Mouse (Mus musculus): ENCODE data around the gene Maml3.

DNA sequence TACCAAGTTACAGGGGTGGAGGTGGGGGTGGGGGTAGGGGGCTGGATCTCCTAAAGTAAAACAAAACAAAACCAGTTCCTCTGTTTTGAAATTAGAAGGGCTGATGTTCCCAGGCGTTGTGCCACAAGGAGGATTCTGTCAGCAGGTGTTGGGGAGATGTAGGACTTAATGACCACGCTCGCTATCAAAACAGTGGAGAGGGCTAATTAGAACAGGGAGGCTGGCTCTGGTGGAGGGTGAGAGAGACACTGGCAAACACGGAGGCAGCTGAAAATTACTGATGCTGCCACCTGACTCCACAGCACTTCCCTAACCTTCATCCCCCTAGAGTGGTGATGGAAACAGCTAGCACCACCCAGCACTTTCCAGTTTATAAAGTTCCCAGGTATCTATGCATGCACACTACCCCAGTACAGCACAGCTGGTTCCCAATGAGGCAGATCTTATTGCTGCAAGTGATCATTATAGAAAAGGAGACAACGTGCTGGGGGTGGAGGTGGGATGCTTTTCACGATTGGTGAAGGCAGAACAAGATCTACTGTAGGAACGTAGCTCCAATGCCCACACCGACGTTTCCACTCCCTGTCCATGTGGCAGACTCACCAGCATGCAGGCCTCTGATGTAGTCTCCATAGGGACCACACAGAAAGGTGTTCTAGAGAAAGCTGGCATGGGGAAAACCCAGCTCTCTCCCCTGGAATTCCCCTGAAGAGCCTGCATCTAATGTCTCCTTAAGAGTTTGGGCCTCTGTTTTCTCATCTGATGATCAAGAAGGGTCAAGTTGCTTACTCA is 332.8 kb downstream of the Maml3 start:
- TF ChIP-seq CTCF (IDR thresholded peaks at IDR 0.05; ENCODE audit: control insufficient read depth, insufficient read depth, insufficient read length): no peak
- no peak for TF ChIP-seq MYOD1 (IDR thresholded peaks at IDR 0.05; ENCODE audit: control insufficient read depth, insufficient read length, low read depth)
- no peak for TF ChIP-seq USF1 (IDR thresholded peaks at IDR 0.05; ENCODE audit: low read depth)

Measured in C2C12 (cell line).